Mouse (Mus musculus): ENCODE measurements around the gene Med16. TPM values are rescaled to one million over a fixed set of nuclear protein-coding genes. Genes with fewer than 3 reads are reported as not detected.

Med16 gene
- 20.3 and 23.3 TPM in 2 replicates for polyA plus RNA-seq (2015; fragmentation: Nextera tagmentation; extraction: Ambion mirVana)

GRCm38 (mm10) chr10:79908167-79909091 lies at the start of gene Med16:
TSS of gene Med16 (minus strand) at chr10:79908923.

DNA sequence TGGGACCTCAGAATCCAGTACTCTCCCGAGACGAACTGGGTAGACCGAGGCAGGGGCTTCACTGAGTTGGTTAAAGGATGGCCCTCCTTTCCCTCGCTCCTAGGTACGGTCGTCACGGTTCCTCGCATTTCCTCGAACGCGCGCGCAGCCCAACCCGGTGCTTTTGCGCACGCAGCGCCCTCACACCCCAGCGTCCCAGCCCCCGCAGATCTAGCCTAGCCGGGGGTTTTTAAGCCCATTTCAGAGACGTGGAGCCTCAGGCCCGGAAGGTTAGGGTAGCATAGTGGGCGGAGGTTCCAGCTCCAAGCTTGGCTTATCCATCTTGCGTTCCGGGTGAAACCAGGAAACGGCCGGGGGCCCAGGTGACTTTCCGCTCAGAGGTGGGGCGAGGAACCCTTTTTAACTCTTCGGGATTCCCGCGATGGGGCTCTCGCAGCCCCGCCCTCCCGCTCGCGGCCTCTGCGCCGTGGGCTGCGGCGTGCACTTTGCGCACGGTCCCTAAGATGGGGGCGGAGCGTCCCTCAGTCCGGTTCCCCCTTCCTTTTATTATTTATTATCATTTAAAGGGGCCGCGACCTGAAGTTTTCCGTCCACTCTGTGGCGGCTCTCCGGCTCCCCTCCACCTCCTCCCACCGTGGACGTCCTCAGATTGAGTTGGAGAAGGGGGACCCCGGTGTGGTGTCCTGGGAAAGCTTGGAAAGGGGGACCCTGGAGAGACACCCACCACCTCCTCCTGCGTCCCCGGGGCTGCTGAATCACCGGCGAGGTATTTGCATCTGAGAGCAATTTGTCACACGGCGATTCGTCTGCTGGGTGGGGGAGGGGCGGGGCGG lies 18.0 kb upstream of the Med16 start, which contains the start of gene Arid3a:
TSS of gene Arid3a (plus strand) at position 553 of the 833 bp plus-strand sequence.

GRCm38 (mm10) chr10:79920958-79921535 lies 12.3 kb upstream of the Med16 start, which contains the start of gene R3hdm4:
TSS of gene R3hdm4 (minus strand) at chr10:79921208.

GRCm38 (mm10) chr10:79916808-79917531 lies 8.2 kb upstream of the Med16 start, which contains the start of gene Kiss1r:
TSS of gene Kiss1r (plus strand) at chr10:79916971.

GRCm38 (mm10) chr10:79910556-79910955 lies 1.8 kb upstream of the Med16 start, which contains the start of gene Gm26602:
TSS of gene Gm26602 (plus strand) at chr10:79910856.

GRCm38 (mm10) chr10:79890670-79891069 lies 18.1 kb downstream of the Med16 start, which contains the start of gene Cfd:
TSS of gene Cfd (plus strand) at chr10:79890853.

DNA sequence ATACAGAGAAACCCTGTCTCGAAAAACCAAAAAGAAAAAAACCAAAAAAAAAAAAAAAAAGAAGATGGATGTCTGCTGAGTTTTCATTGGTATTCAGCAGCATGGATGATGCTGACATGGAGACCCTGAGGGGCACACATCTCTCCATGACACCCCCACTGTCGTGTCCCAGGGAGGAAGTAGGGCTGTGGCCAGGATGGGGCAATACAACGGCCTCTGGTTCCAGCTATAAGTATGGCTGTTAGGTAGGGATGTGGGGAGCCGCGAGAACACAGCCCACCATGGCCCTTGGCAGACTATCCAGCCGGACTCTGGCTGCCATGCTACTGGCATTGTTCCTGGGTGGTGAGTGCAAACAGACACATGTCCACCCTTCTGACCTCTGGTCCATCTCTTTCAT lies 22.7 kb downstream of the Med16 start, which contains the start of gene Elane:
TSS of gene Elane (plus strand) at position 194 of the 400 bp plus-strand sequence.

DNA sequence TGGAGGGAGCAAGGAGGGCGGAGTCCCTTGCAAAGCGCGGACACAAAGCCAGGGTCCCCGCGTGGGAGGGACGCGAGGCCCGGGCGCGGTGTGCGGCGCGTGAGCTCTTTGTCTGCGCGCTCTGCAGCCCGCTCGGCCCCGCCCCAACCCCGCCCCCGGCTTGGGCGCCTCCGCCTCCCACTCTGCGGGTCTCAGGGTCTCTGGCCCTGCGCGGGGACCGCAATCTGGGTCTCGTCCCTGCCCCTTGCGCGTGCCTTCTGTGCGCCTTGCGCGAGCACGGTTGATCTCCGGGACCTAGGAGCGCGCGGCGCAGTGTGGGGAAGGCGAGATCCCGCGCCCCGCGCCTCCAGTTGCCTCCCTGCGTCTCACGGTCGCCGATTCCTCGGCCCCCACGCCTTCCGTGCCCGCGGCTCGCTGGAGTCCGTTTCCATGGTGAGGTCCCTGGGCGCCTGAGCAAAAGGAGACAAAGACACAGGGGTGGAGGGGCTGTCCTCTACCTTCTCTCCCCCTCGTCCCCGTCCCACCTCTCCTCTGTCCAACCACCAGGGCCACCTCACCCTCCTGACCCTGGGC lies 34.3 kb downstream of the Med16 start, which contains the start of the genes Prtn3 and Plppr3:
TSS of gene Prtn3 (plus strand) at position 187 of the 573 bp plus-strand sequence.
TSS of gene Plppr3 (minus strand) at position 345 of the 573 bp plus-strand sequence.

GRCm38 (mm10) chr10:79853860-79854795 lies 54.6 kb downstream of the Med16 start, which contains the start of gene Ptbp1:
TSS of gene Ptbp1 (plus strand) at chr10:79854427.

Other genes with a start within 250 kb of the Med16 start
- 25.8 and 30.9 TPM in 2 replicates for gene Madcam1, start 244.4 kb downstream of the Med16 start, polyA plus RNA-seq (2015; fragmentation: Nextera tagmentation; extraction: Ambion mirVana)
- 31.4 and 37.7 TPM in 2 replicates for gene Tpgs1, start 239.6 kb downstream of the Med16 start, polyA plus RNA-seq (2015; fragmentation: Nextera tagmentation; extraction: Ambion mirVana)
- gene Cdc34, start 226.7 kb downstream of the Med16 start, polyA plus RNA-seq (2015; fragmentation: Nextera tagmentation; extraction: Ambion mirVana), result 108 and 126 TPM in 2 replicates
- gene Gzmm, start 219.9 kb downstream of the Med16 start, polyA plus RNA-seq (2015; fragmentation: Nextera tagmentation; extraction: Ambion mirVana), result 0.23 and 0.45 TPM in 2 replicates
- 663 and 749 TPM in 2 replicates for gene Bsg, start 204.4 kb downstream of the Med16 start, polyA plus RNA-seq (2015; fragmentation: Nextera tagmentation; extraction: Ambion mirVana)
- gene Hcn2, start 192.3 kb downstream of the Med16 start, polyA plus RNA-seq (2015; fragmentation: Nextera tagmentation; extraction: Ambion mirVana), result 0.04 and 0.07 TPM in 2 replicates
- gene Polrmt, start 162.3 kb downstream of the Med16 start, polyA plus RNA-seq (2015; fragmentation: Nextera tagmentation; extraction: Ambion mirVana), result 15.7 and 18.4 TPM in 2 replicates
- 0.28 TPM in 1 of 2 replicates, not detected in the other for gene Fgf22, start 153.8 kb downstream of the Med16 start, polyA plus RNA-seq (2015; fragmentation: Nextera tagmentation; extraction: Ambion mirVana)
- gene Rnf126, start 142.0 kb downstream of the Med16 start, polyA plus RNA-seq (2015; fragmentation: Nextera tagmentation; extraction: Ambion mirVana), result 41.4 and 42.3 TPM in 2 replicates
- gene Fstl3, start 131.7 kb downstream of the Med16 start, polyA plus RNA-seq (2015; fragmentation: Nextera tagmentation; extraction: Ambion mirVana), result 3.3 and 3.6 TPM in 2 replicates
- gene Prss57, start 118.0 kb downstream of the Med16 start, polyA plus RNA-seq (2015; fragmentation: Nextera tagmentation; extraction: Ambion mirVana), result 9.3 and 15.0 TPM in 2 replicates
- gene Palm, start 115.4 kb downstream of the Med16 start, polyA plus RNA-seq (2015; fragmentation: Nextera tagmentation; extraction: Ambion mirVana), result 16.9 and 22.9 TPM in 2 replicates
- 0.08 and 0.27 TPM in 2 replicates for gene Misp, start 87.9 kb downstream of the Med16 start, polyA plus RNA-seq (2015; fragmentation: Nextera tagmentation; extraction: Ambion mirVana)
- 131 and 134 TPM in 2 replicates for gene Ptbp1, start 54.5 kb downstream of the Med16 start, polyA plus RNA-seq (2015; fragmentation: Nextera tagmentation; extraction: Ambion mirVana)
- 176 and 239 TPM in 2 replicates for gene Prtn3, start 34.4 kb downstream of the Med16 start, polyA plus RNA-seq (2015; fragmentation: Nextera tagmentation; extraction: Ambion mirVana)
- 9.7 and 12.6 TPM in 2 replicates for gene Plppr3, start 34.3 kb downstream of the Med16 start, polyA plus RNA-seq (2015; fragmentation: Nextera tagmentation; extraction: Ambion mirVana)
- 219 and 294 TPM in 2 replicates for gene Elane, start 22.7 kb downstream of the Med16 start, polyA plus RNA-seq (2015; fragmentation: Nextera tagmentation; extraction: Ambion mirVana)
- not detected in 2 replicates for gene Cfd, start 18.1 kb downstream of the Med16 start, polyA plus RNA-seq (2015; fragmentation: Nextera tagmentation; extraction: Ambion mirVana)
- gene Gm26602, start 1.9 kb upstream of the Med16 start, polyA plus RNA-seq (2015; fragmentation: Nextera tagmentation; extraction: Ambion mirVana), result not detected in 2 replicates
- gene Kiss1r, start 8.0 kb upstream of the Med16 start, polyA plus RNA-seq (2015; fragmentation: Nextera tagmentation; extraction: Ambion mirVana), result 0.41 and 0.68 TPM in 2 replicates
- gene R3hdm4, start 12.3 kb upstream of the Med16 start, polyA plus RNA-seq (2015; fragmentation: Nextera tagmentation; extraction: Ambion mirVana), result 107 and 121 TPM in 2 replicates
- gene Arid3a, start 18.1 kb upstream of the Med16 start, polyA plus RNA-seq (2015; fragmentation: Nextera tagmentation; extraction: Ambion mirVana), result 6.2 and 8.2 TPM in 2 replicates
- gene Wdr18, start 51.2 kb upstream of the Med16 start, polyA plus RNA-seq (2015; fragmentation: Nextera tagmentation; extraction: Ambion mirVana), result 64.8 and 66.8 TPM in 2 replicates
- 0.11 TPM in 2 replicates for gene Grin3b, start 61.8 kb upstream of the Med16 start, polyA plus RNA-seq (2015; fragmentation: Nextera tagmentation; extraction: Ambion mirVana)
- 16.8 and 16.9 TPM in 2 replicates for gene Tmem259, start 75.4 kb upstream of the Med16 start, polyA plus RNA-seq (2015; fragmentation: Nextera tagmentation; extraction: Ambion mirVana)
- gene Cnn2, start 79.7 kb upstream of the Med16 start, polyA plus RNA-seq (2015; fragmentation: Nextera tagmentation; extraction: Ambion mirVana), result 98.3 and 121 TPM in 2 replicates
- 8.3 and 8.8 TPM in 2 replicates for gene Abca7, start 87.6 kb upstream of the Med16 start, polyA plus RNA-seq (2015; fragmentation: Nextera tagmentation; extraction: Ambion mirVana)
- gene Arhgap45, start 107.7 kb upstream of the Med16 start, polyA plus RNA-seq (2015; fragmentation: Nextera tagmentation; extraction: Ambion mirVana), result 34.2 and 41.9 TPM in 2 replicates
- gene Polr2e, start 130.9 kb upstream of the Med16 start, polyA plus RNA-seq (2015; fragmentation: Nextera tagmentation; extraction: Ambion mirVana), result 108 and 111 TPM in 2 replicates
- gene Gpx4, start 138.2 kb upstream of the Med16 start, polyA plus RNA-seq (2015; fragmentation: Nextera tagmentation; extraction: Ambion mirVana), result 650 and 699 TPM in 2 replicates
- gene Sbno2, start 196.6 kb upstream of the Med16 start, polyA plus RNA-seq (2015; fragmentation: Nextera tagmentation; extraction: Ambion mirVana), result 15.9 and 16.2 TPM in 2 replicates
- 27.2 and 28.1 TPM in 2 replicates for gene Stk11, start 206.9 kb upstream of the Med16 start, polyA plus RNA-seq (2015; fragmentation: Nextera tagmentation; extraction: Ambion mirVana)
- gene Atp5d, start 229.7 kb upstream of the Med16 start, polyA plus RNA-seq (2015; fragmentation: Nextera tagmentation; extraction: Ambion mirVana), result 340 and 357 TPM in 2 replicates
- 0.64 and 1.0 TPM in 2 replicates for gene Cbarp, start 231.9 kb upstream of the Med16 start, polyA plus RNA-seq (2015; fragmentation: Nextera tagmentation; extraction: Ambion mirVana)
- 6.4 and 8.1 TPM in 2 replicates for gene Midn, start 239.3 kb upstream of the Med16 start, polyA plus RNA-seq (2015; fragmentation: Nextera tagmentation; extraction: Ambion mirVana)